Mouse (Mus musculus) cerebellum, adult 11-12 months (tissue): Measurements from ENCODE around the gene Shh.

Experiments used
- DNase-seq: peaks from one replicate; pipeline ENCODE4 v3.0.0; 2022

Shh gene

DNA sequence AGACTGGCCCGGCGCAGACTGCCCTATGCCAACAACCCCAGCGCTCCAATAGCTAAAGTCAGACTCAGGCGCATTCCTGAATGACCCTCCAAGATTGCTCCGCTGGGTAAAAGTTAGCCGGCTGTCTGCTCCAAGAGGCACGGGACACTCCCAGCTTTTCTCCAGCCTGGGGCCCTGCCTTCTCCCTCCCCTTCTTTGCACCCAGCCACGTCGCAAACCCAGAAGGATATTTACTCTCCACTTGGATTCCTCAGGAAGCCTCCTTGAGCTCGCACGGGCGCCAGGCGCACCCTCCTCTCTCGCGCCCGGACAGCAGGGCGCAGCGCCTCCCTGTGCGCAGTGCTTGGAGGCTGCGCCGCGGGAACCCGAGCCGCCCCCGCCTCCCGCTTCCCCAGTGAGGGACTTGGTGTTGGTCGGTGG, 8.2 kb downstream of the Shh start:
- no peak for DNase-seq

- no peak for DNase-seq
These were observed 9.0 kb downstream of the Shh start for GRCm38 (mm10) chr5:28457921-28458641.

- DNase-seq = no peak
These were observed 10.7 kb downstream of the Shh start for GRCm38 (mm10) chr5:28456366-28456765.

DNA sequence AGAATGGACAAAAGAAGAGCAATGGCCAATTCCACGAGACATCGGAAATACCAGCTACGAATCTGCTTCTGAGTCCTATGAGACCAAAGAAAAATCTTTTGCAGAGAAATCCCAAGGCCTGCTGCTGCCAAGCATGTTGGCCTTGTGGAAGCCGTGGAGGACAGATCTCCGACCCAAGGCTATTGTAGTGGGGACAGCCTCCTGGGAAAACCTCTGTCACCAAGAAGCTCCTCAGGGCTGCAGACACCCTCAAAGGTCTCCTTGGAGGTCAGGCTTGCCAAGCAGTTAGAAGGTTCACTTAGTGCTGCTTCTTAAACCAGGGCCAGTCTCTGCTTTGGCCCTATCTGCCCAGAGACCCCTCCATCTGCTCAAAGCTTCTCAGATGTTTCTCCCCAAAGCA, 11.3 kb downstream of the Shh start:
- no peak for DNase-seq

- no peak for DNase-seq
These were observed 12.5 kb downstream of the Shh start for GRCm38 (mm10) chr5:28454546-28454945.

- no peak for DNase-seq
These were observed 13.5 kb downstream of the Shh start for GRCm38 (mm10) chr5:28453523-28453922.

DNA sequence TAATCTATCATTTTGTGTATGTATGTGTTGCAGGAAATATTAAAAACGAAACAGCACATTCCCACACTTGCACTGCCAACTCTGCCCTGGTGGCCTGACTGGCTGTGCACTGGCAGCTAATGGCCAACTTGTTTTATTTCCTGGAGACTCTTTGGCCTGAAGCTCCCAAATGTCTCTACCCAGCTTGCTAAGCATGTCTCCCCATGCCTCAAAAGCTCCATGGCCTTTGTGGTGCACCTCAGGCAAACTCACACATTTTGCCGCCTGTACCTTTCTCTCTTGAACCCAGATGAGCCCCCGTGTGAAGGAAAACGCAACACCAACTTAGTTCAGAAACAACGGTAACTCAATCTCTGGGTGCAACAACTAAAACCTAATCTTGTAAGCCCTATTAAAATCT, 14.0 kb downstream of the Shh start:
- no peak for DNase-seq

DNA sequence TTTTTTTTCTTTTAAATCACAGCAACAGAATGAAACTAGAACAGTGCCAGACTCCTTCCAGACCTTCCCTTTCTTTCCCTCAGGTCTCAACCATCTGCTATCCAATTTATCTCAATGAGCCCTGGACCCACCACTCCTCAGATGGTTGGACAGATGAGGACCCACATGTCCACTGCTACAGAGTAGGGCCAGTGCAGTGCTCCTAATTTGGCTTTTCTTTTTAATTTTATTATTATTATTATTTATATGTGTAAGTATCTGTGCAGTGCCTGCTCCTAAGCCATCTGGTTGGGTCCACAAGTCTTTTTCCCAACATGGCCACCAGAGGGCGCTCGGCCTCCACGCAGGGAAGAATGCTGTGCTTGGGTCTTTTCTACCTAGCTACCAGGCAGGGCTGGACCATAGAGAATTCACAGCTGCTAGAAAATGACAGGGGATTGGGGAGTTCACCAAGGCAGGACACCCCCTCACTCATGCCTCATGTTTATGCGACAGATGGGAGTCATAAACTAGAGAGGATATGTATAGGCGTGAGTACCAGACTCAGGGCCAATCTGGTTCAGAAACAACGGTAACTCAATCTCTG, 15.9 kb downstream of the Shh start:
- peak; percentile 62 for DNase-seq

DNA sequence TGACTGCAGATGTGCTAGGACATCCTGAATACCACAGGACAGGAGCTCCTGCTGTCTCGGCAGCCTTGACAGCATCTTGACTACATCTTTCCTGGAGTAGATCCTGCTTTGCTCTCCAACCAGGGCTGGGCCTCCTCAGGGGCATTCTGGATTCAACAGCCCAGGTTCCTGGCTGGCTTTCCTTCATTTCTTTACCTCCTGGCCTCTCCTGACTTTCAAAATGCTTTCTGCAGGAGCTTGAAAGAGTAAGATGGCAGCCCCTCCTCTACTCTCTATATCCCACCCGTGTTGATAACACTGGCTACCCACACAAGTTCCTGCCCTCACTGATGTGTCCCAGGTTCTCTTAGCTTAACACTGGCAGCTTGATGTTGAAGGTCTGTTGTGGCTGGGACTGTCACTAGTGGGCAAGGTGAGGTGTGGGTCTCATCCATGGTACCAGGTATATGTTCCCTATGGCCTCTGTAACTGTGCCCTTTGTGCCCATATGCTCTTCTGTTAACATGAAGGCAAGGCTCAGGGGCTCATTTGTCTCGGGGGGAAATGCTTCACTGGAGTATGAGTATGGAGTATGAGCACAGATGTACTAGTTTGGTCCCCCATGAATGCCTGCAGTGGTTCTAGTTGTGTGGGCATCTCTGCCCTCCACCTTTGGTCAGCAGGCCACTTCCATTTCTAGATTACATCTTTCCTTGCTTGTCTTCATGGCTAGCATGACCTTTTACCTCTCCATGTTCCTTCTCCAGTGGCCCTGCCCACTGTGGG, 16.7 kb downstream of the Shh start:
- no peak for DNase-seq

- no peak for DNase-seq
These were observed 41.1 kb downstream of the Shh start for GRCm38 (mm10) chr5:28425926-28426325.

DNA sequence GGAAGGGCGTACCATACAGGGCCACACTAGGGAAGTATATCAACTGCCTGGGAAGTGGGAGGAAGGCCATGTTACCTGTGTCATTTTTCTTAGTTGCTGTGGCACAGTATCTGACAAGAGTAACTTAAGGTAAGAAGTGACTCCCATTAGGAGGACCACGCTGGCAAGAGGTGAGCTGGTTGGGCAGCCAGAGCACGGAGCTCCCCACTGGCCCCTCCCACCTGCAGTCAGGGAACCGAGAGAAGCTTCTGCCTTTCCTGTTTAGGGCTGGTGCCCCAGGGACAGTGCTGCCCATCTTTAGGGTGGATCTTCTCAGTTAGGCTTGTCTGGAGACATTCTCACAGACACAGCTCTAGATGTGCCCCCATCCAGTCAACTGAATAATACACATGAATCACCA, 43.3 kb downstream of the Shh start:
- no peak for DNase-seq

GRCm38 (mm10) chr5:28419640-28420265, 47.3 kb downstream of the Shh start:
- DNase-seq = no peak

DNA sequence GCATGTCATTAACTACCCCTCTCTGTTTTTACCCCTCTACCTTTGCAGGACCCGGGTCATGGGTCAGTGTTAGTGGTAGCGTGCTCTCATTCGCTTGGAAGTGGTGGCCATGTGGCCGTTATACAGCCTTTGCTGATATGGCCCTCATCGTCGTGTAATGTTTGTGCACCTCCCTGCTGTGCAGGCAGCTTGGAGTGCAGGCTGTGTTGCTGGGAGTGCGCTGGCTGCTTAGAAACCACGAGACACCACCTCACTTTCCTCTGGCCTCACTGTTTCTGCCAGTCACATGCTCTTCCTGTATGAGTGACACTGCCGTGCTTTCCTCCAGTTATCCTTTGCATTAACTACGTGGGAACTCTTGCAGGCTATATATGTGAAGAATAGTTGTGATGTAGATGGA, 48.3 kb downstream of the Shh start:
- DNase-seq = no peak

- DNase-seq = no peak
These were observed 51.0 kb downstream of the Shh start for GRCm38 (mm10) chr5:28416029-28416428.

DNA sequence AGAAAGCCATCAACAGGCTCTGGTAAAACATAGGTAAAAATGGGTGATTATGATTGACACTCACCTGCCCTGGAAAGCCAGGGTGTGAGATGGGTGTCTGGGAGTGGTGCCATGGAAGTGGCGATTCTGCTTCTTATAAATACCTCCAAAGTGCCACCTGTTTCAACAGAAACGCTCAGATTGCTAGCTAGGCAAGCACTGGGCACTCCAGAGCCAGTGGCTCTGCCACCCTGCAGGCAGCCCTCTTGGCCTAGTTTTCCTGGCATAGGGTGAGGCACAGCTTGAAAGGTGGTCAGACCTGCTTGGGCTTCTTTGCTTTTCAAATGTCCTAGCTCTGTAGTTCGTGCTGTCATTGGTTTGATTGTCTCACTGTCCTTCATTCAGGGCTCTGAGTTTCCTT, 53.0 kb downstream of the Shh start:
- peak; percentile 61 for DNase-seq

- peak; percentile 37 for DNase-seq
These were observed 53.5 kb downstream of the Shh start for GRCm38 (mm10) chr5:28413533-28413932.

GRCm38 (mm10) chr5:28412006-28412685, 54.9 kb downstream of the Shh start:
- DNase-seq = no peak
